Mouse (Mus musculus) bone marrow macrophage, adult 2 months (primary cell): ENCODE results near the gene Diras1. TPM values are rescaled to one million over a fixed set of nuclear protein-coding genes. Genes with fewer than 3 reads are reported as not detected.

Experiments
- H3K27ac ChIP-seq: 2 replicates; pipeline ENCODE4 v1.5.1; 2012; ENCODE audit warnings: low read depth, low read length; ENCODE audit not compliant: insufficient read depth
- H3K4me1 ChIP-seq: 2 replicates; pipeline ENCODE4 v1.6.1; 2012; ENCODE audit warnings: low read length; ENCODE audit not compliant: control insufficient read depth, insufficient read depth
- H3K4me3 ChIP-seq: 2 replicates; pipeline ENCODE4 v1.5.1; 2012; ENCODE audit warnings: mild to moderate bottlenecking, low read length, moderate library complexity; ENCODE audit not compliant: insufficient read depth
- CTCF ChIP-seq: IDR thresholded peaks from 2 replicates; pipeline ENCODE4 v1.5.1; 2012; ENCODE audit warnings: low read depth, mild to moderate bottlenecking, low read length, moderate library complexity
- POLR2A ChIP-seq: IDR thresholded peaks from 2 replicates; pipeline ENCODE4 v1.6.1; 2012; ENCODE audit warnings: mild to moderate bottlenecking, low read depth, low read length, borderline replicate concordance
- polyA plus RNA-seq: library from polyadenylated mRNA; stranded (reverse); fragments of >200 nt; gene quantifications from 2 replicates; pipeline ENCODE4 v1.2.4, GENCODE M21; 2012; ENCODE audit not compliant: missing spikeins, insufficient read depth, insufficient read length

Gene Diras1
- polyA plus RNA-seq, 1 experiment: not detected

DNA sequence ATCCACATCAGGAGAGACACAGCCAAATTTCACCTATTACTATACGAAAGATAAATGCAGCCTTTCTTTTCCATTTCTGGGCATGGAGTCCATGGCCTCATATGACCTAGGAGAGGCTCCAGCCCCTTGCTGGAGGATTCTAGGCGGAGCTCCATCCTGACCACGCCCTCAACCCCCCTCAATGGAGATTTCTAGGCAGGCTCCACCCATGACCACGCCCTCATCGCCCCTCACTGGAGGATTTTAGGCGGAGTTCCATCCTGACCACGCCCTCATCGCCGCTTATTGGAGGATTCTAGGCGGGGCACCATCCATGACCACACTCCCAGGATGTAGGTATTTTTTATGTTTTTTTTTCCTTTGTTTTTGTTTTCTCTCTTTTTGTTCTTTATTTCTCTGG, 7.1 kb downstream of the Diras1 start:
- Histone ChIP-seq H3K4me1 (peaks cover 5% of the 10 kb centered on the region; the same call in 1 of the 2 replicates), H3K27ac (no peak overlapping the region), H3K4me3 (no peak overlapping the region)
- TF ChIP-seq CTCF: no peak
- no peak for TF ChIP-seq POLR2A

DNA sequence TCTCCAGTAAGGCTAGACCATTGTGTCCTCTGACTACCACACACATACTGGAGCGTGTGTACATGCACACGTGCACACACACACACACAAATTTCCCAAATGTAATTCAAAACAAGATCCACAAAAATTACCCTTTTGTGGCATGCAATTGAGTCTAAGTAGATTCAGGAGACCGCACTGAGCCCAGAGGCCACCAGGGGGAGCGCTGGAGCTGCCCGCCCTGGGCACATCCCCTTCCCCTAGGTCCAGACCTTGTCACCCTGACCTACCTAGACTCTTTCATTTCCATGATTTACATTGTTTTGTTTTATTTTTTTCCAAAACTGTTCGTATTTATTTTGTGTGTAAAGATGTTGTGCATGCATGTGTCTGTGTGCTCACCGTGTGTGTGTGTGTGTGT, 8.8 kb downstream of the Diras1 start:
- H3K27ac ChIP-seq: no peak overlapping the region
- H3K4me1 ChIP-seq: peaks cover 5% of the 10 kb centered on the region; the same call in 1 of the 2 replicates
- TF ChIP-seq POLR2A (no peak), CTCF (peak; percentile 90)
- H3K4me3 ChIP-seq: no peak overlapping the region

GRCm38 (mm10) chr10:81015666-81016065, 9.8 kb downstream of the Diras1 start:
- peaks cover 5% of the 10 kb centered on the region; the same call in 1 of the 2 replicates for H3K4me1 ChIP-seq
- H3K27ac ChIP-seq: no peak overlapping the region
- no peak overlapping the region for H3K4me3 ChIP-seq
- TF ChIP-seq CTCF (no peak), POLR2A (no peak)

GRCm38 (mm10) chr10:81014393-81015384, 10.8 kb downstream of the Diras1 start, which contains the start of gene Gng7:
Gng7 (minus strand) TSS chr10:81014945.
- H3K4me3 ChIP-seq: peak within 1 kb of the TSS; percentile 60

GRCm38 (mm10) chr10:81010851-81011250, 14.6 kb downstream of the Diras1 start:
- Histone ChIP-seq H3K4me1 (peaks cover 10% of the 10 kb centered on the region), H3K27ac (no peak overlapping the region), H3K4me3 (no peak overlapping the region)
- TF ChIP-seq CTCF (no peak), POLR2A (no peak)

More at GRCm38 (mm10) chr10:81014393-81015384, 10.8 kb downstream of the Diras1 start, which contains the start of gene Gng7:
- TF ChIP-seq CTCF: no peak
- TF ChIP-seq POLR2A: no peak
- H3K27ac ChIP-seq: no peak within 1 kb of the TSS
- peaks cover 5% of the 10 kb centered on the region; the same call in 1 of the 2 replicates for H3K4me1 ChIP-seq

DNA sequence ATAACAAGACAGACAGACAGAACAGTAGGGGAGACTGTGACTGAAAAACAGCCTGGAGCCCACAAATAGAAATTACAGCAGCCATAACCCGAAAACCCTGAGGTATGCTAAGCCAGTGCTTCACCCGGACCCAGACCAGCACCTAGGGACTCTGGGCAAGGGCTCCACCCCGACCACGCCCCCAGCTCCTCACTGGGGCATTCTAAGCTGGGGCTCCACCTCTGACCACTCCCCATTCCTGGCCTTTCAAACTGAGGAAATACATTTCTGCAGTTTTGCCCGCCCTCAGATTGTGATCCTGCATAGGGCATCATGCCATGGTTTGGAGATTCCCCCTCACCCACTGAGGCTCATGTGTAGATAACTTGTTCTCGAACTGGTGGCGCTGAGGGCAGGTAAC, 18.2 kb downstream of the Diras1 start:
- no peak overlapping the region for H3K27ac ChIP-seq
- no peak overlapping the region for H3K4me3 ChIP-seq
- TF ChIP-seq POLR2A: no peak
- TF ChIP-seq CTCF: no peak
- H3K4me1 ChIP-seq: peaks cover 5% of the 10 kb centered on the region

- Histone ChIP-seq H3K4me3 (no peak overlapping the region), H3K27ac (no peak overlapping the region), H3K4me1 (peaks cover 5% of the 10 kb centered on the region)
- TF ChIP-seq POLR2A (no peak), CTCF (no peak)
Measured at GRCm38 (mm10) chr10:81006005-81006677, 19.3 kb downstream of the Diras1 start.

DNA sequence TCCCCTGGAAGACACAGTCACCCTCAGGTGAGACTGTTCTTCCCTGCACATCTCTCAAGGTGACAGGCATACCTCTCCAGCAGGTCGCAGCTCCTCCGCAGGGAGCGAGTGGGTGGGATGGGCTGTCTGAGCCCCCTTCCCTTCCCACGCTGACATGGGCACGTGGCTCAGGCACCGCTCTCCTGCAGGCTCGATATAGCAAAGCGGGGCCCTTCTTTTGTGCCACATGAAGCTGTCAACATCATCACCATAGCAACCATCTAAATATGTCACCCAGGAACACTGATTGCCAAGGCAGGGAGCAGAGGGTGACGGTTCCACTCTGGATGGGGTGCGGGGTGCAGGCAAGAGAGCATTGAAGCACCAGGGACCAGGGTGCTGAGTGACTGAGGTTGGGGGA, 24.3 kb downstream of the Diras1 start:
- TF ChIP-seq CTCF (no peak), POLR2A (no peak)
- Histone ChIP-seq H3K27ac (no peak overlapping the region), H3K4me1 (peaks cover 3% of the 10 kb centered on the region; the same call in 1 of the 2 replicates), H3K4me3 (no peak overlapping the region)

- Histone ChIP-seq H3K27ac (no peak overlapping the region), H3K4me3 (no peak overlapping the region), H3K4me1 (peaks cover 3% of the 10 kb centered on the region; the same call in 1 of the 2 replicates)
- TF ChIP-seq POLR2A (no peak), CTCF (no peak)
Measured at GRCm38 (mm10) chr10:81000197-81001062, 25.0 kb downstream of the Diras1 start.
